Mouse (Mus musculus) lung, postnatal 0 days (tissue): Measurements from ENCODE around the gene Fam241b. TPM values are rescaled to one million over a fixed set of nuclear protein-coding genes. Genes with fewer than 3 reads are reported as not detected.
A peak's percentile ranks its signal among the peaks of the same experiment; 100 is the strongest.

Experiments
- ATAC-seq: fragments of 200-750 bp; cut with Nextera tagmentation; 2 replicates; pipeline ENCODE4 v1.8.0; 2017; ENCODE audit warnings: moderate library complexity
- DNase-seq: peaks from one replicate; pipeline ENCODE4 v3.0.0-alpha.2; 2016; ENCODE audit warnings: low spot score
- H3K27ac ChIP-seq: fragments of 300-500 bp; sonication (generic); 2 replicates; pipeline ENCODE4 v1.5.1; 2014; ENCODE audit warnings: antibody characterized with exemption, mild to moderate bottlenecking, low read length, mixed read lengths
- H3K27me3 ChIP-seq: fragments of 300-500 bp; sonication (generic); replicated peaks from 2 replicates; pipeline ENCODE4 v1.6.1; 2014; ENCODE audit warnings: low read length, mixed read lengths; ENCODE audit not compliant: insufficient read depth
- H3K36me3 ChIP-seq: fragments of 300-500 bp; sonication (generic); 2 replicates; pipeline ENCODE4 v1.6.1; 2014; ENCODE audit warnings: low read length, mixed read lengths; ENCODE audit not compliant: insufficient read depth
- H3K4me1 ChIP-seq: fragments of 300-500 bp; sonication (generic); 2 replicates; pipeline ENCODE4 v1.6.1; 2014; ENCODE audit warnings: antibody characterized with exemption, low read depth, low read length, mixed read lengths; ENCODE audit not compliant: insufficient read depth
- H3K4me2 ChIP-seq: fragments of 300-500 bp; sonication (generic); replicated peaks from 2 replicates; pipeline ENCODE4 v1.6.1; 2014; ENCODE audit warnings: low read depth, mild to moderate bottlenecking, low read length, moderate library complexity, mixed read lengths
- H3K4me3 ChIP-seq: fragments of 300-500 bp; sonication (generic); 2 replicates; pipeline ENCODE4 v1.5.1; 2014; ENCODE audit warnings: low read depth, low read length
- H3K9ac ChIP-seq: fragments of 300-500 bp; sonication (generic); replicated peaks from 2 replicates; pipeline ENCODE4 v1.6.1; 2014; ENCODE audit warnings: low read depth, mild to moderate bottlenecking
- H3K9me3 ChIP-seq: fragments of 300-500 bp; sonication (generic); 2 replicates; pipeline ENCODE4 v1.6.1; 2016; ENCODE audit warnings: low read length, mixed read lengths
- CTCF ChIP-seq: IDR thresholded peaks from 2 replicates; pipeline ENCODE4 v1.5.1; 2016; ENCODE audit warnings: antibody characterized with exemption, mild to moderate bottlenecking
- EP300 ChIP-seq: IDR thresholded peaks from 2 replicates; pipeline ENCODE4 v1.6.1; 2016; ENCODE audit warnings: antibody characterized with exemption, mild to moderate bottlenecking, control low read depth
- WGBS: fragments of 180-500 bp; shearing (Covaris S2); extraction: QIAGEN DNeasy Blood & Tissue Kit; methylation state at CpG from one replicate; pipeline ENCODE4 v1.1.7; 2014; 5-methylcytosine and 5-hydroxymethylcytosine counted together
- polyA plus RNA-seq: library from polyadenylated mRNA; unstranded; fragments of >200 nt; fragmentation: Nextera tagmentation; extraction: Ambion mirVana; gene quantifications from 2 replicates; pipeline ENCODE4 v1.2.1, GENCODE M21; 2015

The Fam241b gene
- polyA plus RNA-seq, 1 experiment from 2014 or later: 16.8 TPM

DNA sequence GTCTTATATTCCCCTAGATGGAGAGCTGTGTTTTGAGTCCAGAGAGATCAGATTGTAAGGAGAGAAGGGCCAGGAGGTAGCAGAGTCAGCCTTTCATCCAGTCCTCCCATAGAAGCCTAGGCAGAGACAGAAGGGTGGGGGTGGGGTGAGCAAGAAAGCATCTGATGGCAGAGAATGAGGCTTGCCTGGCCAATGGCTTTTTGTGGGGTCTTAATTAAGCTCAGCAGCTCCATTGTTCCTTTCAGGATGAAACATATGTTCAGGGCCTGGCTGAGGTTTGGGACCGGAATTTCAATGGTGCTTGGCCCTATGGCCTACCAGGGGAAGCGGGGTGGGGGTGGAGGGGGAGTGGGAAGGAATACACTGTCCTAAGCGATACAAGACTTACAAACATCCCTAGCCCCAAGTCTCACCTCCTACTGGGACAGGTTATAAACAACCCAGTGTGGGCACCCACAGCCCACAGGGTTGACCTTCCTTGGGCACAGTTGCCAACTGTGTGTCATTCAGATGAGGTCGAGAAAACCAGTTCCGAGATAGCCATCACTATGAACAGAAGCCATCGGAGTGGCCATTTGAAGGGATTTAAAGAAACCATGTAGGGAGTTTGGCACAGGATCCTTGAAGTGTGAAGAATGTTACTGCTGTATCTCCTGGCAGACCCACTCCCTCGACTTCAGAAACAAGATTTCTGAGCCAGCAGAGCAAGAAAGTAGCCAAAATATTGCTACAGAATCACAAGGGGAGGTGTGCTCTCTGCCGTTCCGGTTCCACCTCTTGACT lies 29.7 kb downstream of the Fam241b start:
- Histone ChIP-seq H3K4me2 (no peak overlapping the region), H3K9ac (no peak overlapping the region), H3K4me1 (no peaks in the 10 kb centered on the region), H3K27me3 (peaks cover 6% of the 10 kb centered on the region), H3K9me3 (no peaks in the 10 kb centered on the region), H3K36me3 (no peaks in the 10 kb centered on the region), H3K27ac (no peak overlapping the region), H3K4me3 (no peak overlapping the region)
- 66% methylated on average over 9 of the region's 9 CpGs for WGBS
- ATAC-seq (no peak), DNase-seq (no peak)
- TF ChIP-seq EP300 (no peak), CTCF (no peak)

DNA sequence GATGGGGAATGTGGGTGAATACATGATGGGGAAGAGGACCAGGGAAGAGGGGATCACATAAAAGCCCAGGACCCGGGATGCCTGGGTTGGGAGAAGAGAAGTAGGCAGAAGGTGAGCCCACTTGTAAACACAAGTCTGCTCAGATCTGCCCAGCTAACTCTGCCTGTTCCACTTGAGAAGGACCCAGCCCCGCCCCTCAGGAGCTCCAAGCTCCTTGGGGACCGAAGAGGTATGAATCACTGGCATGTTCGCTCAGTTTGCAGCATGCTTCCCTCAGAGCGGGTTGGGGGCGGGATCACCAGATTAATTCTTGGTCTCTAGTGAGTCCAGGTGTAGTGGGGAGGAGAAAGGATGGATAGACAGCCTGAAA lies 32.5 kb downstream of the Fam241b start:
- no peak for DNase-seq
- Histone ChIP-seq H3K9me3 (no peaks in the 10 kb centered on the region), H3K4me2 (peak overlapping the region; percentile 88), H3K36me3 (no peaks in the 10 kb centered on the region), H3K4me1 (no peaks in the 10 kb centered on the region), H3K9ac (no peak overlapping the region), H3K27ac (no peak overlapping the region), H3K27me3 (peaks cover 6% of the 10 kb centered on the region), H3K4me3 (peak overlapping the region; percentile 49)
- peak; percentile 66 for ATAC-seq
- TF ChIP-seq CTCF: no peak
- no peak for TF ChIP-seq EP300
- WGBS: 30% methylated on average over 6 of the region's 6 CpGs

- H3K9me3 ChIP-seq: no peaks in the 10 kb centered on the region
- peak overlapping the region; percentile 88 for H3K4me2 ChIP-seq
- DNase-seq (peak; percentile 86), ATAC-seq (peak; percentile 90)
- H3K4me1 ChIP-seq: no peaks in the 10 kb centered on the region
- H3K36me3 ChIP-seq: no peaks in the 10 kb centered on the region
- WGBS: under 1% methylated on average over 55 of the region's 57 CpGs
- H3K4me3 ChIP-seq: peak overlapping the region; percentile 49
- H3K27ac ChIP-seq: no peak overlapping the region
- TF ChIP-seq EP300 (no peak), CTCF (peak; percentile 82)
- H3K9ac ChIP-seq: peak overlapping the region; percentile 32; the same call in 1 of the 2 replicates
- H3K27me3 ChIP-seq: peaks cover 6% of the 10 kb centered on the region
These were observed 33.1 kb downstream of the Fam241b start for GRCm38 (mm10) chr10:62110504-62111206.

DNA sequence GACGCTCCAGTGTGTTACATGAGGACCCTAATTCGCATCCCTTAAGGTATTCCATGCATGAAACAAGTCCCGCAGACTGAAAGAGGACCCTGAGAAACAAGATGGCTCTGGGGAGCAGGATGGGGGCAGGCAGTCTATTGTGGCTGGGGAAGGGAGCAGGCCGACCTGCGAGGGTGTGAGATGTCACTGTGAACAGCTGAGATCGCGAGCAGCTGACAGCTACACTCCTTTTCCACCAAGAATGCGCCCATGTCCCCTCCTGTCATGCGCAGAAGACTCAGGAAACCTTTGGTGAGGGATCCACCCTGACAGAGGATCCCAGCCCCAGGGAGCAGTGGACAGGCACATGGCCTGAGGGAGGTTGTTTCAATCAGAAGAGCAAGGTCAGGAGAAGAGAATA lies 36.7 kb downstream of the Fam241b start:
- H3K4me1 ChIP-seq: no peaks in the 10 kb centered on the region
- no peak overlapping the region for H3K4me2 ChIP-seq
- 68% methylated on average over 9 of the region's 9 CpGs for WGBS
- TF ChIP-seq CTCF: no peak
- TF ChIP-seq EP300: no peak
- DNase-seq: no peak
- H3K4me3 ChIP-seq: no peak overlapping the region
- H3K36me3 ChIP-seq: no peaks in the 10 kb centered on the region
- H3K27me3 ChIP-seq: peaks cover 6% of the 10 kb centered on the region
- no peak overlapping the region for H3K9ac ChIP-seq
- no peak for ATAC-seq
- H3K9me3 ChIP-seq: no peaks in the 10 kb centered on the region
- no peak overlapping the region for H3K27ac ChIP-seq

DNA sequence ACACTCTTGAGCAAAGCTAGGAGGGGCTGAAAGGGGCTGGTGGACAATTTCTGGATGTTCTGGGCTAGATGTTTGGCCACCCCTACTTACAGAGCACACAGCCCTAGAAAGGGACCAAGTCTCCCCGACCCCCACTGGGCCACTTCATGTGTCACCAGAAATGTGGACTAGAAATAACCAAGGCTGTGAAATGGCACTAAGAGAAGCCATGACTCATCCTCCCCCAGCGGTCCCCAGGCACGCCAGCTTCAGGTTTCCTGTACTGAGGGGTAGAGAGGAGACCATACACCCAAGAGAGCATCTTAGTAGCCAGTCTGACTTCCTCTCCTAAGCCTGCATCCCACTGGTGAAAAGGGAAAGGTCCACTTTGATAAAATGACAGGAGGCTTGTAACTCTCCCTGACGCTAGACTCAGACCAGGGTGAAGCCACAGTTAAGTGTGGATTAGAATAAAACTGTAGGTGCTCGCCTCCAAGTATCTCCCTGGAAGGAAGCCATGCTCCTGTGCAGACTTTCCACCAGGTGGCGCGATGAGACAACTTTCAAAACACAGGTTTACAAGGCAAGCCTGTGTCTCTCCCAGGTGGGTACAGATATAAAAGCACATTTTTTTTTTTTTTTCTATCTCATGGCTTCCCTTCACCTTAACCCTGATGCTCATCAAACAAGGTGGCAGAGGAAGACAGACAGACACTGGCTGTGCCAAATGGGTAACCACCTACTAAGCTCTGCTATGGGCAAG lies 38.7 kb downstream of the Fam241b start:
- H3K4me2 ChIP-seq: no peak overlapping the region
- no peaks in the 10 kb centered on the region for H3K36me3 ChIP-seq
- no peaks in the 10 kb centered on the region for H3K4me1 ChIP-seq
- H3K27me3 ChIP-seq: no peaks in the 10 kb centered on the region
- H3K9me3 ChIP-seq: no peaks in the 10 kb centered on the region
- TF ChIP-seq CTCF: peak; percentile 85
- TF ChIP-seq EP300: no peak
- H3K27ac ChIP-seq: no peak overlapping the region
- H3K4me3 ChIP-seq: no peak overlapping the region
- ATAC-seq: no peak
- DNase-seq: peak; percentile 65
- H3K9ac ChIP-seq: no peak overlapping the region
- WGBS: 21% methylated on average over 7 of the region's 7 CpGs
